Mouse (Mus musculus): ENCODE data around the gene Ccdc146.

The Ccdc146 gene

DNA sequence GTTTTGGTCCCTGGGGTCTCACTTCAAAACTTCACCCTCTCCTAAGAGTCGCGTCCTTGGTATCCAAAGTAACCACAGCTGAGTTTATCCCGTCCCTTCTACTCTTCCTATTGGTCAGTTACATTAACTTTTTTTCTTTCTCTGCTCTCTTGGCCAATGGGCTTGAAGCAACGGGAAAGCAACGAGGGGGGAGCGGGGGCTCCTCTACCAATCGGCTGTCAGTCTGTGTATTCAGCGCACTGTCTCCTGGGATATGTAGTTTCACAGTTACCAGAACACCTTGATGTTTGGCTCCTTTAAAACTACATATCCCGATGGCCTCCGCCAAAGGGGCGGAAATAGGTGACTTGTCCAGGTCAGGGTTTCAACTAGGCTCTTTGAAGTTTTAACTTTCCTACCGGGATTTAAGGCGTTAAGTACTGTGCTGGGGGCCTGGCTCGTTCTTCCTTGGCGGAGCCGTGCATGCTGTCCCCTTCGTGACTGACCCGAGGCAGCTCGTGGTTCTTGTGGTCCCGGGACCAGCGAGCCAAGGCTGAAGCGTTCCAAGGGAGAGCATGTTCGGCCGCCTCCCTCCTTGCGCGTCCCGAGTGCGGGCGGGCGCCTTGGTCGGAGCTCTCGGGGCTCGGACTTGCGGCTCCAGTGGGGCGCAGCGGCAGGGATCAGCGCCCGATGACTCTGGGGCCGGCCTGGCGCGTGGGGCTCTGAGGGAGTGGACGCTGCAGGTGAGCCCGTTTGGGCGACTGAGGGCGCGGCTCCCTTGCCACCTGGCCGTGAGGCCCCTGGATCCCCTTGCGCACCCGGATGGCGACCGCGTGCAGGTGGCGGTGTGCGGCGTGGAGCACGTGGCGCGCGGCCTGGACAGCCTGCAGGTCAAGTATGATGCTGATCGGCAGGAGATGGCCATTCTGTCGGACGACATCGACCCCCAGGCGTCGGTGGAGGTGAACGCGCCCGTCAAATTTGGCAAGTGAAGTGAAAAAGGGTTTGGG is at the start of gene Ccdc146, which contains the start of gene Fam185a:
Gene Ccdc146, minus strand, starts transcription at position 64 of the 989 bp plus-strand sequence.
Gene Fam185a, plus strand, starts transcription at position 345 of the 989 bp plus-strand sequence.
- DNase-seq (ENCODE audit: low spot score in 2 of 2) = peak; percentile 89 to 96

DNA sequence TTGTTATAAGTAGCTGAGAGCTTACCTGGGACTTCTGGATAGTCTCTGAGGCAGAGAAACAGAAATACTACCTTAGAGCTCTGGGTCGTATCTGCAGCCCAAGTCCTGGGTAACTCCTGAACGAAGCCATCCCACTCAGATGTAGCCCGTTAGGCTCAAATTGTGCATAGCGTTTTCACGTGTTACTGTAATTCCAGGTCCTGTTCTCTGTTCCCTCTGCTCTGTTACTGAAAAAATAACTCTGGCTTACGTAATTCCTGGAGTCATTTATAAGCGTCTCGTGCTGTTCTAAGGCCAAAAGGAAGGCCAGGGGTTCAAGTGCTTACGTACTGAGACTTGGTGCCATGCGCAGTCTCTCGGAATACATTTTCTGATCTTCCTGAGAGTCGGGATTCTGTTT is 43.6 kb upstream of the Ccdc146 start:
- no peak for DNase-seq (ENCODE audit: low spot score in 2 of 2)

DNA sequence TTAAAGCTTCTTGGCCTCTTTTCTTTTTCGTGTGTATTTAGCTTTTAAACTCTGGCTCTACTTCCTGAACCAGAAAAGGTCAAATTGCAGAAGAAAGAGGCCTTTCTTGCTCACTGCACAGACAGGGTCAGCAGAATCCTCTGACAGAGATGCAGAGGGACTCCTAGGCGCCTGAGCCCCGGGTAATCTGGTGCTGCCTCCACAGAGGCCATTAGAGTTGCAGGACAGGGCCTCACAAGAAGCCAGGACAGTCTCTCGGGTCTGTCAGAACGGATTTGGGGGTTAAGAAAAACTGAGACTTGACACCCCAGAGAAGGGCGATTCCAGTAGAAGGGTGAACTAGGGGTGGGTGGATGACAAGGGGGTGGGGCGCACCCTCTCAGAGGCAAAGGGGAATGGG is 42.9 kb upstream of the Ccdc146 start:
- no peak for DNase-seq (ENCODE audit: low spot score in 2 of 2)

- DNase-seq (ENCODE audit: low spot score in 2 of 2) = no peak
These were observed 16.5 kb upstream of the Ccdc146 start for GRCm38 (mm10) chr5:21440833-21441530.

GRCm38 (mm10) chr5:21439446-21440110 is 15.1 kb upstream of the Ccdc146 start:
- no peak for DNase-seq (ENCODE audit: low spot score in 2 of 2)

GRCm38 (mm10) chr5:21438428-21438827 is 14.0 kb upstream of the Ccdc146 start:
- no peak for DNase-seq (ENCODE audit: low spot score in 2 of 2)

GRCm38 (mm10) chr5:21436471-21436975 is 12.0 kb upstream of the Ccdc146 start:
- no peak for DNase-seq (ENCODE audit: low spot score in 2 of 2)

DNA sequence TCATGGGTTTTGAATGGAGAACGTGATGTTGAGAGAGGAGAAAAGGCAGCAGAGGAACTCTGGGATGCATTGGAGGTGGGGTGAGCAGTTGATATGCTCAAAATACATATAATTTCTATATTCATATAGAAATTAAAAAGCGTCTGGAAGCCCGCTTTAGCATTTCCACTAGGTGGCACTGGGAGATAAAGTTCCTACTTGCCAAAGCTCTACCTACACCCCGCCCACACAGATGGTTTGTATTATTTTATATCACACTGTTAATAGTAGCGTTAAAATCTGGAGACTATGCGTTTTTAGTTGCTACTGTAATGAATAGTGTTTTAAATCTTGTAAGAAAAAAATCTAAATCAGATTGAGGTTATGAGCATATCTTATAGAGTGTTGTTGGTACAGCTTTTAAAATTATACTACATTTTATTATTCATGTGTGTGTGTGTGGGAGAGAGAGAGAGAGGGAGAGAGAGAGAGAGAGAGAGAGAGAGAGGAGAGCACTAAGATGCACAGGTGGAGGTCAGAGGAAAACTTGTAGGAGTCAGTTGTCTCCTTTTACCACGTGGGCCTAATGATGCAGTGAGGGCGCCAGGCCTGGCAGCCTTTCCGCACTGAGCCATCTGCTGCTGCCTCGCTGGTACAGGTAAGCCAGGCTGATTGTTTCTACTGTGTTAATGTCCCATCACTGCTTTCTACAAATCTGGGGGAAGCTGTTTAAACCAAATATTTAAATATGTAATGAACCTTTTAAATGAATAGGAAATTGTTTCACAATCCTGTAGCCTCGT is 9.9 kb upstream of the Ccdc146 start:
- DNase-seq (ENCODE audit: low spot score in 2 of 2) = peak in 1 of 2 experiments; percentile 51

DNA sequence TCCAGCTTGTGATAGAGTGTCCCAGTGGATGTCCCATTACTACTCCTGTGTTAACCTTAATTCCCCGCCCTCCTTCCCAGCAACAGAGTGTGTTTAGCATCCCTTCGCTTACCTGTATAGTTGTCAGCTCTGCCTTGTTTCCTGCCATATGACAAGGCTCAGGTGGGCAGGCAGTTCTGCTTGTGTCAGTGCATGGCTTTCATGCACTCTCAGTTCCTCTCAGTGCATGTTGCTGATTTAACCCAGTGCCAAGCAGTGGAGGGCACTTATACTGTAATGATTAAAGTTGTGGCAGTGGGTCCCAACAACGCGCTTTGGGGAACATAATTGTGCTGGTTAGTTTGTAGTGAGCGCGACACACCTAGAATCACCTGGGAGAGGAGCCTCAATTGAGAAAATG is 2.2 kb upstream of the Ccdc146 start:
- no peak for DNase-seq (ENCODE audit: low spot score in 2 of 2)

- DNase-seq (ENCODE audit: low spot score in 2 of 2) = no peak
These were observed 3.9 kb downstream of the Ccdc146 start for GRCm38 (mm10) chr5:21420609-21421008.

DNA sequence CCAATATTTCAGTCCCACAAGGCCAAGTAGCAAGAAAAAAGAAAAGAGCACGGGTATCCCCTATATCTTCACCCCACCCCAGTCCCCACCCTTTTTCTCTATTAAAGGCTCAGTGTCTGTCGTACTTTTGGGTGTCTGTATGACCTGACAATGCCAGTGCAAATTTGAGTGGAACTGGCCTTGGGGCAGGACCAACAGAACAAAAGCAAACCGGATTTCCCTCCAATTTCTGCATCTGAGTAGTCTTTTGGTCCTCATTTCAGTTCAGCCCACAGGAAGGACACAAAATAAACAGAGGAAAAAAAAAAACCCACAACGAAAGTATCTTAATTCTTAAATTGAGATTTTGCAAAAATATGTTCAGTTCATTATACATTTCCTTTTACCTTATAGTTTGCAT is 5.9 kb downstream of the Ccdc146 start:
- no peak for DNase-seq (ENCODE audit: low spot score in 2 of 2)

DNA sequence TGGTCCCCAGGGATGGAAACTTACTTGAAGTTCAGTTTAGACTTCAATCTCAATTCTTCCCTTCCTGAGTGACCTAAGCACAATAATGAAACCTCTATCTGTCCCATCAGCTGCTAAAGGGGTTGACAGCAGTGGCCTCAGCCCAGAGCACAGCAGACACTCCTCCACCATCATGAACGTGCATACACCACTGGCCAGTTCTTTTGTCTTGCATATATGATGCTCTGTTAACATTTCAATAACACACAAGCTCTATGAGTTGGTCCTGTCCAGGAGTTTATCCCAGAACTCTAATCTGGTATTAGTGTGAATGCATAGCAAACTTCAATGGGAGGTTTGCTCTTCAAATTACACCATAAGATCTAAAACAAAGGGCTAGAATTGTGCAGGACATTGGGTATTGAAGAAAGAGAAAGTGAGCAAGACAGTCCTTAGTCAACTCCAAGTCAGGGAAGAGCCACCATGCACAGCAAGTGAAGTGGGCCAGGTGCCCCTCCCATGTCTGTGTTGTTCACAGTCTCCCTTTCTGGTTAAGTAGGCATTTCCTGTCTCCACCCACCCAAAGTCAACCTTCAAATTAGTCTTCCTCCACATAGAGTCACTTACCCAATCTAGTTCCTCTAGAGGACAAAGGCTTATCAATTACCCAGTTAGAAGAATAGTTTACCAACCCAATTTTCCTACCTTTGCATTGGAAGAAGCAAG is 10.2 kb downstream of the Ccdc146 start:
- DNase-seq (ENCODE audit: low spot score in 2 of 2) = no peak

GRCm38 (mm10) chr5:21413322-21413721 is 11.2 kb downstream of the Ccdc146 start:
- no peak for DNase-seq (ENCODE audit: low spot score in 2 of 2)

DNA sequence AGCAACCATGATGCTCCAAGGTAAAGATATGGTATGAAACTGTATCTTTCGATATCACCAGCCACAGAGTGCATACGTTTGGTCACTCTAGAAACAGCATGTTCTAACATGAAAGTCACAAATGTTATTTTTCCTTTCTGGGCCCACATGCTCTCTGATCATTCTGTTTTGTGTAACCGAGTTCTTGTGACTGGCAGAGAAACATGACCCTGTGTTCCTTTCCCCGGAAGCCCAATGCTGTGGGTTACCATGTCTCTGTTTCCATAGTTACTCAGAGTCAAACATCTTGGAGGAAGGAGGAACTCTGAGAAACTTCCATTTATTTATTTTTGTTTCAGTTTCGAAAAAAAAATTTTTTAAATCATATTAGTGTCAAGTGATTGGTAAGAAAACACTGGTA is 12.4 kb downstream of the Ccdc146 start:
- DNase-seq (ENCODE audit: low spot score in 2 of 2) = no peak

DNA sequence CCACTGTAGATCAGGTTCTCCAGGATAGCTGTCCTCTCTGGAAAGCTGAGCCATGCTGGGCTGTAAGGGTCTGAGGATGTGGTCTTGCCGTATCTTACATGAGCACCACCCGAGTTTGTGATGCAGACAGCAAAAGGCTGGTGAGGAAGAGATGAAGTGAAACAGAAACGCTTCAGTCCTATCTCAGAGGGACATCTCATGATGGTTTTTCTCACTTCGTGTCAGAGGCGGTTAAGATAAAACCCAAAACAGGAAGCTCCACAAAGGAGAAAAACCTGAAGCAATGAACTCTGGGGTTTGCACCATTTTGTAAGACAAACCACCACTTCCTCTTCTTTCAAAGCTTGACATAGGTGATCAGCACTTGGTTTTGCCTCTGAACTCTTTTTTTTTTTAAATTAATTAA is 13.2 kb downstream of the Ccdc146 start:
- no peak for DNase-seq (ENCODE audit: low spot score in 2 of 2)

GRCm38 (mm10) chr5:21395205-21395840 is 29.2 kb downstream of the Ccdc146 start:
- DNase-seq (ENCODE audit: low spot score in 2 of 2) = no peak

- DNase-seq (ENCODE audit: low spot score in 2 of 2) = no peak
These were observed 29.9 kb downstream of the Ccdc146 start for GRCm38 (mm10) chr5:21394562-21394961.

- no peak for DNase-seq (ENCODE audit: low spot score in 2 of 2)
These were observed 32.7 kb downstream of the Ccdc146 start for GRCm38 (mm10) chr5:21391616-21392384.

GRCm38 (mm10) chr5:21388855-21389254 is 35.6 kb downstream of the Ccdc146 start:
- DNase-seq (ENCODE audit: low spot score in 2 of 2) = no peak
